Mouse (Mus musculus) kidney, adult 2 months (tissue): ENCODE measurements at regions not wholly inside any gene's neighbourhood (a gene's known extent, or its start where the extent isn't known, plus 50 kb on each side); places are given as distances from the start of the nearest gene placed in this dataset.

Source experiments
- CTCF ChIP-seq: fragments of 200-500 bp; conservative IDR thresholded peaks from 2 replicates; pipeline ENCODE4 v1.5.1; 2011; ENCODE audit warnings: low read depth, mild to moderate bottlenecking, control low read depth, low read length, moderate library complexity, mixed read lengths; ENCODE audit not compliant: insufficient read depth, insufficient read length
- POLR2A ChIP-seq: fragments of 200-500 bp; IDR thresholded peaks from one replicate; pipeline ENCODE4 v1.6.1; 2011; ENCODE audit warnings: low read depth, low read length, control low read depth

- TF ChIP-seq CTCF, result no peak
- TF ChIP-seq POLR2A, result no peak
These were observed 71.2 kb downstream of the Inhbb start for GRCm38 (mm10) chr1:119350846-119351245.
